Mouse (Mus musculus) kidney, postnatal 14 days (tissue): ENCODE measurements around the gene Zkscan2.

ENCODE experiments used
- DNase-seq: peaks from one replicate; pipeline ENCODE4 v3.0.0; 2022; ENCODE audit warnings: mixed read lengths

The Zkscan2 gene

DNA sequence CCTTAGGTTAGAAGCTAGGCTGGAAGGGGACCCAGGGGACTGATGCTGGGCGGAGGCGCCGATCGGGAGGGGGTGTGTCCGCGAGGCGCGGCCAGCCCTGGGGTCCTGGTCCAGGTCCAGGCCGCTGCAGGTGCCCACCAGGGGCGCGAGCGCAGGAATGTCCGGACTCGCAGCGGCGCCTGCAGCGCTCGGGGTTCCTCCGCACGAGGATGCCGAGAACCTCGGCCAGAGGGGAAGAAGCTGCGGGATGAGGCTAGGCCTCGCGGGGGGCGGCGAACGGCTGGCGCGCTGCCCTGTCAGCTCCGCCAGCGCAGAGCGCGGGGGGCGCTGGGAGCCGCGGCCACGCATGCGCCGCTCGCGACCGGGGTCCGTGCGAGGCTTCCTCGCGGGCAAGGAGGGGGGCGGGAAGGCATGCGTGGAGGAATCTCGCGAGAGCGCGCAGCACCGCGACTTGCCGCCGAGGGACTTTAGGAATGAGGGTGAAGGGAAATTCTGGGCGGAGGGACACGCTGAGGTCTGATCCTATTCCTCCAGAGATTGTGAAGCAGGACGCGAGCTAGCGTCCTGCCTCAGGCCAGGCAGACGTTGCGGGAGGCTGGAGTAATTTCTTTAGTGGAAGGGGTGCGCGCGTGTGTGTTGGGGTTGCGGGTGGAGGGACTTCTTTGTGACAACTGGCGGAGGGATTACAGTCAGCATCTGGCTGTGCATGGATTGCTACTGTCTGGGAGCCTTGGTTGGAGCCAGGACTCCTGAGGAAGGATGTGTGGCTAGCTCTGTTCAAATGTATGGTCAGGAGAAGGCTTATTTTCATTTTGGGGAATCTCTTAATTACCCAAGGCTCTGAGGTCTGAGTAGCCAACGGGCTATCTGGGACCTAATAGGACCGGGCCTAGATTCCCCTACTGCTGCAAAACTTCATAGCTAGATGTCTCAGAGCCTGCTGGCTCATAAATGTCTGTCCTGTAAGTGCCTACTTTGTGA, at the start of gene Zkscan2:
Zkscan2 (minus strand) TSS at position 211 of the 981 bp plus-strand sequence.
- DNase-seq, result peak; percentile 83

GRCm38 (mm10) chr7:123529190-123529589, 28.9 kb upstream of the Zkscan2 start:
- DNase-seq, result no peak

GRCm38 (mm10) chr7:123525761-123526160, 25.5 kb upstream of the Zkscan2 start:
- DNase-seq, result no peak

DNA sequence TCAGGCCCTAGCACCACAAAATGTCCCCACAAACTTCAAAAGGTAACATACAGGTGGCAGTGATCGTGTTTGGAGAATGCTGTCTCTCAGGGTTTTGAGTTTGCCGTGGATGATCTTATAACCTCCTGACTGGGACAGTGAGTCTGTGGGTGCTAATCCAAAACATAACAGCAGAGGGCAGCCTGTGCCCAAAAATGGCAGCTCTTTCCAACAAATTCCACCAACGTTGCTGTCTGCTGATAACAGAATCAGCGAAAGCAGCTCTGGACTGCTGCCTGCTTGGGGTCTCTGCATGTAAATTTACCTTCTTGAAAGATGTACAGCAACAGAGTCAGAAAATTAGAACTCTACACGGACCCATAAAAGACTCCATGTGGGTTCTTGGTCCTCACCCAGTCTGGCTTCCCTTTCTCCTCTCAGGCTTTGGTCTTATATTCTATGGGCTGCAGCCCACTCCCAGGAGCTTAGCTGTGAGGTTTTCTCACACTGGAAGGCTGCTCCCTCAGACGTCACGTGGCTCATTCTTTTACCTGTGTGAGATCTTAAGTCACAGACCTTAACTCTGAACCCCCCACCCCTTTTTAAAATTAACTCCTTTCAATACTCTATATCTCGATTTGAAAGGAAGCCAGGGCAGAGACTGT, 24.1 kb upstream of the Zkscan2 start:
- peak; percentile 74 for DNase-seq

- no peak for DNase-seq
Observed at GRCm38 (mm10) chr7:123507946-123508345, 7.7 kb upstream of the Zkscan2 start.

- DNase-seq, result peak; percentile 68
Observed at GRCm38 (mm10) chr7:123503358-123503757, 3.1 kb upstream of the Zkscan2 start.

GRCm38 (mm10) chr7:123499481-123500238, 589 bp downstream of the Zkscan2 start:
- no peak for DNase-seq

DNA sequence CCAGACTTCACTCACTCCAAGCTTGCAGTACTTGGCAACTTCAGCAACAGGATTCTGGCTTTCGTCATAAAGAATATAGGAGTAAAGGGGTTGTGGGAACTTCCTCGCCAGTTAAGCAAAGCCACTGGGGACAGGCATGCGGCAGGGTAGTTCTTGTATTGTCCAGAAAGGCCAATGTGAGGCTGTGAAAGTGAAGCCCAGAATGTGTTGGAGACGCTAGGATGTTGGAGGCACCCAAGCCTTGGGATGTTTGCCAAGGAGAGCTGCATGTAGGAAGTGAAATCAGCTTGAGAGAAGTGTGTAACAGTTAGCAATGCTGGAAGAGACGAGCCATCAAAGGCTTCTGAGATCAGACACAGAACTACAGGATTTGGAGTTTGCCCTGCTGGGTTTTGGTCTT, 12.5 kb downstream of the Zkscan2 start:
- peak; percentile 16 for DNase-seq

DNA sequence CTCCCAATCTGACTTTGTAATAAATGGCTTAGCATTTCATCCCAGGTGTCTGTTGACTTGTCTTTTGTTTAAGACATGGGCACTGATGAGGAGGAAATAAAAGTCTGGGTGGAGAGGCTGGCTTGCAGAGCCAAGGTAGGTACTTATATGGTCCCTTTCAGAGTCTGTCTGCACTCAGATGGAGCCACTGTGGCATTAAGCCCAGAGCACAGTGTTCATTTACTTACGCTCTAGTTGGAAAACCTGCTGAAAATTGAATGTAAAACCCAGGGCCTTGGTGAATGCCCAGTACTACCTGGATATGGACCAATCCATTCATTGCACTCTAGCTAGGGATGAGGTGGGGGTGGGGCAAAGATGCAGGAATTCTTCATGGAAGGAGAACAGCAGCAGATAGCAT, 32.3 kb downstream of the Zkscan2 start:
- no peak for DNase-seq

GRCm38 (mm10) chr7:123465692-123466387, 34.4 kb downstream of the Zkscan2 start:
- DNase-seq, result peak; percentile 80

- no peak for DNase-seq
Observed at GRCm38 (mm10) chr7:123463569-123463968, 36.7 kb downstream of the Zkscan2 start.

DNA sequence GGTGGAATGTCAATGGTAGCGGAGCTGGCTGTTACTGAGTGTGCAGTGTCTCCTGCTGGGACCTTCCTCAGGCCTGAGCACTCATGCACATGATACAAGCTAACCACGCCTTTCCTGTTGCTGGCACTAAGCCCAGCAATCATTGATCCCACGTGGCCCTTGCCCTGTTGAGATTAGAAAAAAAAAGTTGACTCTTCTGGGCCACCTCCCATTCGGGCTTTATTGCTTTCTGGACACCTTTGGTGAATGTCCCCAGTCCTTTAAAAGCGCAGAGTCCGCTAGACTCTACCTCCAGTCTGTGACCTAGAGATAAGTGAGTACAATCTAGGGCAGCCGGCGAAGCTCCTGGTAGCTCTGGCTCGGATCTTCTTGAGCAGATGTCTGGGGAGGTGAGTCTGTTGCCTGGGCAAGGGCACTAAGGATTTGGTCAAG, 38.2 kb downstream of the Zkscan2 start, which contains the start of gene Aqp8:
Aqp8 (plus strand) TSS at position 222 of the 432 bp plus-strand sequence.
- peak; percentile 76 for DNase-seq

DNA sequence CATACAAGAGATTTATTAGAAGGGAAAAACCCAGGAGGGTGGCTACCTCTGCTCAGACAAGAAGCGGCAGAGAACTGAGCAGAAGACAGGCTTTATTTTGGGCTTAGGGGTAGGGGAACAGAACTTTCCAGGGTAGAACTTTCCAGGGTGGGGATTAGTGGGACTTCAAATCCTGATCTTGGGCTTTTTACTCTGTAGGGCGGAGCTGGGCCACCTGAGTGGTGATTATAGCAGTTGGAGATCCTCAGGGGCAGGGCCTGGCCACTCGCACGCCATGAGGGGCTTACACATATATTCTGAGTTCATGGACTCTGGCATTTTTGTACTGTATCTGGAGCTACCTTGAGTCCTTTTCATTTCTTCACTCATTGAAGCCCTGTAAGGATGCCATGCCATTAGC, 38.9 kb downstream of the Zkscan2 start:
- no peak for DNase-seq

DNA sequence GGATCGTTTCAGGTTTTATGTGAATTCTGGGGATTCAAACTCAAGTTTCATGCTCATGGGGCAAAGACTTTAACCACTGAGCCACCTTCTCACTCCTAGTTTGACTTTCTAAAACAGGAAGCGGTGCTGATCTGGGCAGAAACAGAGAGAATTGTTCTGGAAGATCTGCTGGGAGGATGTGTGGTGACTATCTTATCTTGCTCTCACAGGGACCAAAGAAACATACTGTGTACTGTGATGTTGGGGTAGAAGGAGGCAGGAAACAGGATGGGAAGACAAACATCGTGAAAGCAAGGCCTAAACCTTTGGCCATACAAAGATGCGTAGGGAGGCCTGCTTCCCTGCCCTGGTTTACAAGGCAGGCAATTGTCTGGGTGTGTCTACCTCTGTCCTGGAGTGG, 41.0 kb downstream of the Zkscan2 start:
- no peak for DNase-seq

GRCm38 (mm10) chr7:123458309-123458708, 41.9 kb downstream of the Zkscan2 start:
- DNase-seq, result no peak

GRCm38 (mm10) chr7:123455088-123455487, 45.2 kb downstream of the Zkscan2 start:
- DNase-seq, result no peak

GRCm38 (mm10) chr7:123453066-123453465, 47.2 kb downstream of the Zkscan2 start:
- no peak for DNase-seq

- peak; percentile 24 for DNase-seq
Observed at GRCm38 (mm10) chr7:123452551-123452950, 47.7 kb downstream of the Zkscan2 start.

DNA sequence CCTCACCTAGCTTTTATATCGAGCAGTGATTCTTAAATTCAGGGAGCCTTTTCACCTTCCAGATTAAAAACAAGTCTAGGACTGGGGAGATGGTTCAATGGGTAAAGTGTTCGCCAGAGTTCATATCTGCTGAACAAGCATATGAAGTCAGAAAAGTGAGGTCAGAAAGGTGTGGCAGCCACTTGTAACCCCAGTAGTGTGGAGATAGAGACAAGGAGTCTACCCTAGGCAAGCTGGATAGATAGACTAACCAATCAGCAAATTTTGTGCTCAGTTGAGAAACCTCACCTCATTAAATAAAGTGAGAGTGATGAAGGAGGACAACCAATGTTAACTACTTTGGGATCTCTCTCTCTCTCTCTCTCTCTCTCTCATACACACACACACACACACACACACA, 49.7 kb downstream of the Zkscan2 start:
- DNase-seq, result no peak

DNA sequence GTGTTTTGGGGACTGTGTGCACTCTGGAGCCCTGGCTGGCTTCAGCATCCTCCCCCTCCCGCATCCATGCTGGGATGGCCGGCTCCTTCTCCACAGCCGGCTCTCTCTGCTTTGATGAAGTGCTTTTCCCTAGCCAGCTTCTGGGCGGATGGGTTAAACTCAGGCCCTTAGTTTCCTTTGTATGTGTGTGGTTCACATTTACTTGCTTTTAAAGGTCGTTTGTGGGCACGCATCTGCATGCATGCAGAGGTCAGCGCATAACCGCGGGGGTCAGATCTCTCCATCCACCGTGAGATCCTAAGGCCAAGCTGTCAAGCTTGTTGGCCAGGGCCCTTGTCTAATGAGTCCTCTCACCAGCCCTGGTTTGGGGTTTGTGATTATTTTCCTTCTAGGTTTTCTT, 50.6 kb downstream of the Zkscan2 start:
- no peak for DNase-seq

GRCm38 (mm10) chr7:123448794-123449193, 51.5 kb downstream of the Zkscan2 start:
- DNase-seq, result no peak

GRCm38 (mm10) chr7:123442079-123442478, 58.2 kb downstream of the Zkscan2 start:
- DNase-seq, result no peak
